9 mouse cellular contexts compared by ENCODE assay signal in the genomic region with DNA sequence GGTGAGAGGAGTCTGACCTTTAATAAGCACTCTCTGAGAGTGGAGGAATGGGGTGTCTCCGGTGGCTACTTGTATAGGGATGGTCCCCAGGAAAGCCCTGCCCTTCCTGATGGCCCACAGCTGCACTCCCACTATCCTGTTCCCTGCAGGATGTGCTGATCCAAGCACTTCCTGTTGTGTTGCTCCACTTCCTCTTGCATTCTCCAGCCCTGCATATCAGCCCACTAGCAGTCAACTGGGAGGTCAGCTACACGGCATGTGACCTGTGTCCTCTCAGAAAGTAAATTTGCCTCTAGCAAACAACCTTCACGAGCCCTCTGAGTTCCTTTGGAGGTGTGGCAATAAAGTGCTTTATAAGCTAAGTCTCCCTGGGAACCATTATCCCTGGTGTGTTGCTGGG. TPM values are rescaled to one million over a fixed set of nuclear protein-coding genes. Genes with fewer than 3 reads are reported as not detected.
DNase-seq lines count a peak whose midpoint lies in the region; ATAC-seq and TF ChIP-seq lines count a peak whose summit lies in the region.
"Had no signal": no experiment of that assay in that cellular context is flagged by ENCODE, and none has a peak within 500 bp of the region (broad histone marks: within the 10 kb centered on the region; RNA-seq: fewer than 3 reads in every experiment).

No protein-coding gene starts in this region.

- TF ChIP-seq POLR2A in bone marrow macrophage, adult 2 months (IDR thresholded peaks at IDR 0.05; ENCODE audit: borderline replicate concordance, low read depth, low read length), result no peak

- H3K27me3 ChIP-seq in G1E (ENCODE audit: insufficient read depth, low read length), result no peaks in the 10 kb centered on the region; the same call in 1 of the 2 replicates
- no peaks in the 10 kb centered on the region for H3K27me3 ChIP-seq in intestine, postnatal 0 days (replicated peaks; ENCODE audit: control insufficient read depth, insufficient read depth, low read length)
- no peaks in the 10 kb centered on the region for H3K27me3 ChIP-seq in lung, embryonic 14.5 days (ENCODE audit: insufficient read depth, low read length)
- H3K27me3 ChIP-seq in midbrain, embryonic 10.5 days (ENCODE audit: low read depth, poor library complexity, severe bottlenecking), result no peaks in the 10 kb centered on the region
- H3K27me3 ChIP-seq: limb, embryonic 15.5 days had no signal

- ATAC-seq in G1E (ENCODE audit: extremely low read depth, insufficient number of reproducible peaks, low FRiP score, poor library complexity, severe bottlenecking), result peak; percentile 35; the same call in 1 of the 2 replicates
- ATAC-seq in intestine, postnatal 0 days, result peak; percentile 63
- peak; percentile 45; the same call in 1 of the 2 replicates for ATAC-seq in lung, embryonic 14.5 days (ENCODE audit: insufficient read depth)

- H3K36me3 ChIP-seq in G1E (replicated peaks), result no peaks in the 10 kb centered on the region
- peaks cover 12% of the 10 kb centered on the region; the same call in 1 of the 2 replicates for H3K36me3 ChIP-seq in intestine, postnatal 0 days (ENCODE audit: control insufficient read depth, insufficient read depth)
- 0 out of 2 replicates have a peak, but pooled peaks cover 8% of the 10 kb centered on the region for H3K36me3 ChIP-seq in lung, embryonic 14.5 days (ENCODE audit: insufficient read depth)
- H3K36me3 ChIP-seq in midbrain, embryonic 10.5 days, result no peaks in the 10 kb centered on the region

- TF ChIP-seq CTCF in G1E (IDR thresholded peaks at IDR 0.05; ENCODE audit: low read depth, low read length), result no peak
- TF ChIP-seq CTCF in bone marrow macrophage, adult 2 months (IDR thresholded peaks at IDR 0.05; ENCODE audit: low read depth, low read length), result no peak
- TF ChIP-seq CTCF in intestine, postnatal 0 days (IDR thresholded peaks at IDR 0.05; ENCODE audit: low read depth), result no peak
- TF ChIP-seq CTCF in lung, embryonic 14.5 days (IDR thresholded peaks at IDR 0.05; ENCODE audit: low read depth), result no peak

- H3K4me2 ChIP-seq in intestine, postnatal 0 days (replicated peaks; ENCODE audit: low read depth), result no peak overlapping the region
- H3K4me2 ChIP-seq in lung, embryonic 14.5 days, result no peak overlapping the region
- H3K4me2 ChIP-seq: limb, embryonic 15.5 days had no signal

- H3K27ac ChIP-seq in bone marrow macrophage, adult 2 months (ENCODE audit: insufficient read depth, low read depth, low read length), result peak overlapping the region; percentile 93
- H3K27ac ChIP-seq in intestine, postnatal 0 days (ENCODE audit: low read depth, low read length), result peak overlapping the region; percentile 89
- H3K27ac ChIP-seq in lung, embryonic 14.5 days (ENCODE audit: low read depth), result 0 out of 2 replicates have a peak overlapping the region, but pooled peaks have one; percentile 30
- H3K27ac ChIP-seq in midbrain, embryonic 10.5 days (replicated peaks), result no peak overlapping the region
- H3K27ac ChIP-seq: limb, embryonic 15.5 days had no signal

- H3K4me1 ChIP-seq in G1E (ENCODE audit: insufficient read depth, low read depth, low read length), result peaks cover 7% of the 10 kb centered on the region
- H3K4me1 ChIP-seq in bone marrow macrophage, adult 2 months (ENCODE audit: control insufficient read depth, insufficient read depth, low read length), result peaks cover 90% of the 10 kb centered on the region
- H3K4me1 ChIP-seq in intestine, postnatal 0 days (replicated peaks; ENCODE audit: control insufficient read depth, insufficient read depth, low read length), result peaks cover 22% of the 10 kb centered on the region
- H3K4me1 ChIP-seq in lung, embryonic 14.5 days (ENCODE audit: insufficient read depth), result 0 out of 2 replicates have a peak, but pooled peaks cover 11% of the 10 kb centered on the region
- no peaks in the 10 kb centered on the region; the same call in 1 of the 2 replicates for H3K4me1 ChIP-seq in midbrain, embryonic 10.5 days

- H3K4me3 ChIP-seq in G1E (ENCODE audit: low read depth, low read length), result no peak overlapping the region
- H3K4me3 ChIP-seq in bone marrow macrophage, adult 2 months (ENCODE audit: insufficient read depth, low read length), result peak overlapping the region; percentile 10
- H3K4me3 ChIP-seq in intestine, postnatal 0 days (ENCODE audit: low read depth, low read length), result no peak overlapping the region
- no peak overlapping the region for H3K4me3 ChIP-seq in lung, embryonic 14.5 days (ENCODE audit: low read depth, low read length)
- no peak overlapping the region for H3K4me3 ChIP-seq in midbrain, embryonic 10.5 days
- H3K4me3 ChIP-seq: limb, embryonic 15.5 days had no signal

- no peak for DNase-seq in G1E (ENCODE audit: low spot score)
- DNase-seq in lung, embryonic 14.5 days, result peak; percentile 48
- DNase-seq in B cell, adult 2 months, result no peak
- no peak for DNase-seq in frontal cortex, postnatal 36 days (ENCODE audit: low spot score in 2 of 2)
- no peak for DNase-seq in midbrain, embryonic 10.5 days (ENCODE audit: low spot score)
- no peak for DNase-seq in urinary bladder, postnatal 10 days (ENCODE audit: low spot score)

- no peaks in the 10 kb centered on the region for H3K9me3 ChIP-seq in G1E (replicated peaks)
- H3K9me3 ChIP-seq in intestine, postnatal 0 days (ENCODE audit: control insufficient read depth), result no peaks in the 10 kb centered on the region
- no peaks in the 10 kb centered on the region for H3K9me3 ChIP-seq in lung, embryonic 14.5 days (ENCODE audit: low read depth, low read length)
- H3K9me3 ChIP-seq in midbrain, embryonic 10.5 days (replicated peaks), result no peaks in the 10 kb centered on the region
- H3K9me3 ChIP-seq: limb, embryonic 15.5 days had no signal

- 24% methylated on average over 3 of the region's 3 CpGs for WGBS in intestine, postnatal 0 days
- 42% methylated on average over 3 of the region's 3 CpGs for WGBS in lung, embryonic 14.5 days
- WGBS in midbrain, embryonic 10.5 days, result 75% methylated on average over 3 of the region's 3 CpGs

- no peak overlapping the region for H3K9ac ChIP-seq in intestine, postnatal 0 days (ENCODE audit: low read depth, low read length)
- H3K9ac ChIP-seq in lung, embryonic 14.5 days, result no peak overlapping the region
- H3K9ac ChIP-seq: limb, embryonic 15.5 days had no signal

RNA-seq across cellular contexts. Expression of gene Dhrs3, which starts 11.3 kb away (rescaled TPM):
- total RNA-seq in G1E (2014; fragmentation: Nextera tagmentation) (2.4 and 4.4 TPM in 2 replicates), G1E (2017) (20.9 and 22.4 TPM in 2 replicates)
- polyA plus RNA-seq in G1E (2012), result 0.07 and 0.36 TPM in 2 replicates
- 661 and 687 TPM in 2 replicates for polyA plus RNA-seq in bone marrow macrophage, adult 2 months (2012; ENCODE audit: insufficient read depth, insufficient read length, missing spikeins)
- polyA plus RNA-seq in intestine, postnatal 0 days (2015; fragmentation: Nextera tagmentation; extraction: Ambion mirVana), result 93.0 and 100 TPM in 2 replicates
- polyA plus RNA-seq in lung, embryonic 14.5 days (2014; fragmentation: Nextera tagmentation; extraction: Ambion mirVana), result 36.5 and 41.3 TPM in 2 replicates
- 7.0 and 8.6 TPM in 2 replicates for polyA plus RNA-seq in midbrain, embryonic 10.5 days (2016; fragmentation: Nextera tagmentation; extraction: Ambion mirVana)
